Mouse (Mus musculus): ENCODE measurements around the gene Snx32.

Snx32 gene

DNA sequence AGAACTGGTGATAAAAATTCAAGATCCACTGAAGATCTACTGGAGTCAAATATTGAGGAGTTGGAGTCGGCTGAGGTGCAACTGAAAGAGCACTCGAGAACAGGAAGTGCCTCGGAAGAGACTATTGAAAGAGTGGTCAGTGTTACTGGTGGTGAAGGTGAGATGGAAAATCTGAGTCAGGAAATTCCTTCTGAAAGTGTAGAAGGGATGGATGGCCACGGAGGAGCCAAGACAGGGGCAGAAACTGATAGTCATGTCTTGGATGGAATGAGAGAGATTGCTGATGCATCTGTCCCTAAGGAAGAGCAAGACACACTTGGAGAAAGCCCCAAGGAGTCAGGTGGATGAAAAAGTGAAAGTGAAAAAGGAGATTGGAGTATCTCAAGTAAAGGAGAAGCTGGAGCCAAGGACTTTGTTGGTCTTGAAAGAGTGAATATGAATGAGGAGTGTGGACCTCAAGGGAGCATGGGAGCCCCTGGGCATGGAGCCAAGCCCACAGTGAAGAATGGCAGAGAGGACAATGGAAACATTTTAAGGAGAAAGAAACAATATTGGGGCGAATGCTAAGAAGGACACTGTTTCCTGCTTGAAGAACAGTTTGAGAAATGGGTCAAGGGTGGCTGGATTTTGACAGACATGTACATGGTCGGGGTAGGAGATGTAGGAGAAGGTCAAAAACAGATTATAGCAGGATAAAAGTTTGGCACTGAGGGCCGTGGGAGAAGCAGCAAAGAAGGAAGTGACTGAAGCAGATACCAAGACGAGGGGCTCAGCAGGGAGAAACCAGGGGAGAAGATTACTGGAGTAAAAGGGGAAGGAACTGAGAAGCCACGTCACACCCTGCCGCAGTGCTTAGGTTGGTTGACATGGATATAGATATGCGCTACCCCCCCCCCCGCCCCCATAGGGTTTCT is 2.0 kb upstream of the Snx32 start:
- in situ Hi-C loops (cut with MboI, MseI): no loop called here

DNA sequence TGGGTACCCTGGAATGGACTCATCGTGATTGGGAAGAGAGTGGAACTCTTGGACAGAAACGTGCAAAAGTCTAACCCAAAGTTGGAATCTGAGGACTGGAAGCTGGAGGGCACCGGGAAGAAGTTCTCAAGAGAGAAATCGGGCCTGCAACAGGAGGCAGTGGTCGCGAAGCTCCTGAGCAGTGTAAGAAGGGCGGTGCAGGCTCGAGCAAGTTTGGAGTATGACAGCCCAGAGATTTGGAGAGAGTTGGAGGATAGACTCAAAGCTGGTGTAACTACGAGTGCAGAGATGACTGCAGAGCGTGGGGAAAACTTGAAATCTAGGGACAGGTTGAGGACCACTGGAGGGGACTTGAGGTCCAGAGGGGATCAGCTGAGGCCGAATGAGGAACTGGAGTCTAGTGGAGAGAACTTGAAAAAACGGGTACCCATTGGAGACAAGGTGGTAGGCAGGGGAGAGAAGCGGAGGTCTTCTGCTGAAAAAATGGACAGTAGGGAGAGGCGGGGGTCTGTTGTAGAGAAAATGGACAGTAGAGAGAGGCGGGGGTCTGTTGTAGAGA is 815 bp upstream of the Snx32 start:
- in situ Hi-C loops (cut with MboI, MseI): no loop called here

DNA sequence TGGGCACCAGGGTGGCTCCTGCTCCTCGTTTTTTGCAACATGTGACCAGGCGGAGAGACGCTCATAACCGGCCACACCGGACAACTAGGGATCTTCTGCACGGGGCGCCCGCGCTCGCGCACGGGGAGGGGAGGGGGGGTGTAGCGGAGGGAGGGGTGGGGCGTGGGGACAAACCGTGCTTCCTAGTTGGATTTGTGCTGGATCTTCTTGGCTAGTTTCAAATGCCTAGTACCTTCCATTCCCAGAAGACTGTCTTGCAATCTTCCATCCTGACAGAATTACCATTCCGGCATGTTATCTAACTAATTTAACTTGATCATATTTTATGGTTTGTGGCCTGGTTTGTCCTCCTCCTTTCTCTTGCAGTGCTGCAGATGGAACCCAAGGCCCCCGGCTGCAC is 6.7 kb downstream of the Snx32 start, which contains the start of gene 1700020D05Rik:
Gene 1700020D05Rik (minus strand): TSS at position 101 of the 400 bp plus-strand sequence.
- in situ Hi-C loops (cut with MboI, MseI): no loop called here

DNA sequence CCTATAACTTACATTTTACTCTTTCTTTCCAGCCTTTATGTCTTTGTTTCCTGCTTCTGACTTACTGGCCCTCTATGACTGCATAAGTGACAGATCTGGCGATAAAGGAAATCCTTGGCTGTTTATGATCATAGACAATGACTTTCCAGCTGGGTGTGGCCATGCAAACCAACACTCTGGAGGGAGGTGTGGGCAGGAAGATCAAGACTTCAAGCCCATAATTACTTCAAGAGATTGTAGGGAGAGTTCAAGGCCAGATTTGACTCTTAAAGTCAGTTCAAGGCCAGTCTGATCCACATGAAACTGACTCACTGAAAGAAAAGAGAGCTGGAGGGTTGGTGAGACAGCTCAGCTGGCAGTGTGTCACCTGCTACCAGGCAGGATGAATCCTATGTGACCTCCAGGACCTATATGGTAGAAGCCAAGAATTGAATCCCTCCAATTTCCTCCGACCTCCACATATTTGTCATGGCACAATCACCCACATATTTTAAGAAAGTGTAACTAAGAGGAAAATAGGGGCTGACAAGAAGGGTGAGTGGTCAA is 9.9 kb downstream of the Snx32 start:
- in situ Hi-C loops (cut with MboI, MseI): no loop called here

DNA sequence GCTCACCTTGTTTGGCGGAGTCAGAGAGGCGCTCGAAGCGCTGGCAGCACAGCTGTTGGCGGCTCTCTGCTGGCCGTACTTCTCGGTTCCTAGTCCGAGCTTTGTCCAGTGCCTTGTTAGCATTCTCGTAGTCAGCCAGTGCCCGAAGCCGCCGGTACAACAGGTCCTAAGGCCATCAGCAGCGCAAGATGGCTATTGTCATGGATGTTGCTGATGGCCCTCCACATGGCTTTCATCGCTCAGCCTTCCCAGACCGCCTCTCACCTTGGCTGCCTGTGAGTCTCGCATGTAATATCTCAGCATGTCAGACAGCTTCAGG is 14.3 kb downstream of the Snx32 start:
- in situ Hi-C loops (cut with MboI, MseI): loop anchor here in 1 of 2 experiments (10.0 kb wide), 1 partner anchor 1699 kb away; no protein-coding TSS in a partner anchor

DNA sequence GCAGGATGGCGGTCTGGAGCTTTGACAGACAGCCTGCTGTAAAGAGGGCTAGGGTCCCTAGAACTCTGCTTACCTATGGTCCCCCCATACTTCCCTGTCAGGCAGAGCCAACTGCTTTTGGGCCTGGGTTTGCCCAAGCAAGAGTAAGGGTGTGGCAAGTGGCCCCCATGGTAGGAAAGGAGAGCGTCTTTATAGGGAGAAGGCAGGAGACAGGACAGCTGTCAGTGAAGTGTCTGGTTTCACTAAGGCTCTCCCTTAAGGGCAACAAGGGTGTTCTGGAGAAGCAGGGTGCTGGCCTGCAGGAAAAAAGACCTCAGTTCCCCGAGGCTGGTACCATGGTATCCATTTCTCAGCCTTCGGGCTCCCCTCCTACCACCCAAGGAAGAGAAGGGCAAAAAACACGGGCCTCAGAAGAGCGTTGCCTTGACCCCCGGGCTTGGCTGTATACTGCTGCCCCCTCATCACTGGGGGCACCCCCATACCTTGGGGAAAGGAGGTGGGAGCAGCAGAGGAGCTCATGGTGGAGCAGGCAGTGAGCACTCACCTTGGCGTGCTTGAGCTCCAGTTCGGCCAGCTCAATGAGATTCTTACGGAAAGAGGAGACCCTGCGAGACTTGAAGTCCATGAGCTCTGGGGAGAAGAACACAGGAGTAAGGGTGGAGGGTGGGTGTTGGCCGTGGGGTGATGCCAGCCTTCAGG is 14.8 kb downstream of the Snx32 start:
- in situ Hi-C loops (cut with MboI, MseI): loop anchor here in 1 of 2 experiments (10.0 kb wide), 1 partner anchor 1699 kb away; no protein-coding TSS in a partner anchor

DNA sequence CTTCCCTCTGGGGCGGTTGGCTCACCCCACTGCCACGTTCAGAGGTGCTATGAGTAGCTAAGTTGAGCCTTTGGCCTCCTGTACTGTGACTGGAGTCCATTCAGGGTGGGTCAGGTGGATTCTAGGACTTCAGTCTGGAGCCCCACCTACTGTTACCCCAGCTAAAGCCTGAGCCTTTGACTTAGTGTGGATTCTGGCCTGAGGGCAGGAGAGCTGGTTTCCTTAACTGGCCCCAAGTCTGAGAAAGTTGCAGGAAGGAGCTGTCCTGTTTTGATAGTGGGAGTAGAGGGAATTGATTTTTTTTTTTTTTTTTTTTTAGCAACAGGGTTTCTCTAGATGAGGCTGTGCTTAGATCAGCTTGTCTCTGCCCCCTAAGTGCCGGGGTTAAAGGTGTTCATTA is 16.0 kb downstream of the Snx32 start:
- in situ Hi-C loops (cut with MboI, MseI): loop anchor here in 1 of 2 experiments (10.0 kb wide), 1 partner anchor 1700 kb away; no protein-coding TSS in a partner anchor

DNA sequence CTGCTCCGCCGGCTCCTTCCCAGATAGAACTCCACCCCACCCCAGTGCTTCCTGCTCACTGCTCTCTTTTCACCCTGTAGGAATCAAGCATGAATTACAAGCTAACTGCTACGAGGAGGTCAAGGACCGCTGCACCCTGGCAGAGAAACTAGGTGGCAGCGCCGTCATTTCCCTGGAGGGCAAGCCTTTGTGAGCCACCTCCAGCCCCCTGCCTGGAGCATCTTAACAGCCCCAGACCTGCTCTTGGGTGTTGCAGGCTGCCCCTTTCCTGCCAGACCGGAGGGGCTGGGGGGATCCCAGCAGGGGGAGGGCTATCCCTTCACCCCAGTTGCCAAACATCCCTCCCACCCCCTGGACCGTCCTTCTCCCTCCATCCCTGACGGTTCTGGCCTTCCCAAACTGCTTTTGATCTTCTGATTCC is 17.0 kb downstream of the Snx32 start:
- in situ Hi-C loops (cut with MboI, MseI): loop anchor here in 1 of 2 experiments (10.0 kb wide), 1 partner anchor 1701 kb away; no protein-coding TSS in a partner anchor

DNA sequence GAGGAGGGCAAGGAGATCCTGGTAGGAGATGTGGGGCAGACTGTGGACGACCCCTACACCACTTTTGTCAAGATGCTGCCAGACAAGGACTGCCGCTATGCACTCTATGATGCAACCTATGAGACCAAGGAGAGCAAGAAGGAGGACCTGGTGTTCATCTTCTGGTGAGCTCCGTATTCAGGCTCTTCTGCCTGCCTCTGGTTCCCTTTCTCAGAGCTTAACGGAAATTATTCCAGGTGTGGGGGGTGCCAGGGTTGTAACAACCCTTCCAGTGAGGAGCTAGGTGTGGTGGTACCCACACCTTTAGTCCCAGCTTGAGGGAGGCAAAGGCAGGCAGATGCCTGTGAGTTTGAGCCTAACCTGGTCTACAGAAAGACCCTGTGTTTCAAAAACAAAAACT is 17.7 kb downstream of the Snx32 start:
- in situ Hi-C loops (cut with MboI, MseI): loop anchor here in 1 of 2 experiments (10.0 kb wide), 1 partner anchor 1702 kb away; no protein-coding TSS in a partner anchor

DNA sequence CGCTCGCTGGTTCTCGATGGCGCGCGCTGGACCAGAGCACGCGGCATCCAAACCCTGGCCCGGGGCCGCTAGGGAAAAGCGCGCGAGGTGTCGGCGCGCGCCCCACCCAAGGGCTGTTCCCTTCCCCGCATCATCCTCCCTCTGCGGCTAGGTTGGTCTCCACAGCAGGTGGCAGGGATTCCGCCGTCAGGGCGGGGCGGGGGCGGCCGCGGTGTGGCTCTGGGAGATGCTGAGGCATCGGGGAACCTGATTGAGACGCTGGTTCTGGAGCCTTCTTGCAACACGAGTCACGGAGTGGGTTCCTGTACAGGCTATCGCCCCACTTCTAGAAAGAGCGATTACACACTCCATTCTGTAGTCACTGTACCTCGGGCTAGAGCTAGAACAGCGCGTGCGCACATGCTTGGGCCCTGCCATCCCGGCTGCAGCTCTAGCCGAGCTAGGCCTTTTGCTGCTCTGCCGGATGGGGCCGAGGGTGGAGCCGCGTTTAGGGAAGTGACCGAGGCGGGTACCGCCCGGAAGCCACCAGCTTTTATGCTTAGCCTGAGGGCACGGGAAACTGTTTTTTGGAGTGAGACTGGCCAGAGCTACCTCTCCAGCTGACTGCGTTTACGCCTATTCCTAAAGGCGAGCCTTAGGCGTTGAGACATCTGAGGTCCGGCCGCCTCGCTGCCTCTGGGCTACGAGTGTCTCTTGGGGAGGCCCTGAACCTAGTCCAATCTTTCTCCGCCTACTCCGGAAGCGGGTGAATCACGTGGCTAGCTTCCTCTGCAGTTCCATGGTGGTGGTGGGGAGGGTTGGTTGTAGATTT is 19.2 kb downstream of the Snx32 start:
- in situ Hi-C loops (cut with MboI, MseI): loop anchor here in 1 of 2 experiments (10.0 kb wide), 1 partner anchor 1704 kb away; no protein-coding TSS in a partner anchor

DNA sequence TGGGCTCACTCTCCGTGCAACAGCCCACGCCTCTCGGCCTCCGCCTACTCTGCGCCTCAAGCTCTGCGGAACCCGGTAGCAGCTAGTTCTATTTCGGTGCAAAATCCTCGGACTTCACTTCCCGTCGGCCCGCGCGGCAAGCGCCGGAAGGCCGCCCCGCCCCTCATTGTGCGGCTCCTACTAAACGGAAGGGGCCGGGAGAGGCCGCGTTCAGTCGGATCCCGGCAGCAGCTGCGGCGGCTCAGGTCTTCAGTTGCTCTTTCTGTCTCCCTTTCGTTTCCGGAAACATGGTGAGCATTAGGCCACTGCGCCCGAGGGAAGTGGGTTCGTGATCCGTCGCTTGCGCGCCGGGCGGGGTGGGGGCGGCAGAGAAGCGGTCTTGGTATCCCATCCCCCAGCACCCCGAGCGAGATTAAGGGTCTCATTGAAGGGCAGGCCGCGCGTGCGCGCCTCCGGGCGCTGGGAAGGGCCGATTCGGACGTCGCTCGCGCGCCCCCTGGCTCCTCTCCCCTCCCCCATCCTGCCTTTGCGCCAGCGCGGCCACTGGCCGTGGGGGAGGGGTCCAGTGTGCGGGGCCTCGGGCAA is 19.9 kb downstream of the Snx32 start, which contains the start of gene Cfl1:
Gene Cfl1 (plus strand): TSS at position 143 of the 585 bp plus-strand sequence.
- in situ Hi-C loops (cut with MboI, MseI): loop anchor here in 1 of 2 experiments (10.0 kb wide), 1 partner anchor 1704 kb away; no protein-coding TSS in a partner anchor

DNA sequence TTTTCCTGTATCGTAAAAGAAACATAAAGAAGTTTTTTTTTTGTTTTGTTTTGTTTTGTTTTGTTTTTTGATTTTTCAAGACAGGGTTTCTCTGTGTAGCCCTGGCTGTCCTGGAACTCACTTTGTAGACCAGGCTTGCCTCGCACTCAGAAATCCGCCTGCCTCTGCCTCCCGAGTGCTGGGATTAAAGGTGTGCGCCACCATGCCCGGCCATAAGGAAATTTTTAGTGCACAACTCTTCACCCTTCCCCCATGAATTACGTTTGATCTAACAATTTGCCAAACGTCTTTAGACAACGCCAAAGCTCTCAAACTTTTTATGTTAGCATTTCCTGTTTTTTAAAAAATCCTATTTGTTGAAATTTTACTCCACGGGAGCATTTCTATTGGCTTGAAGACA is 20.6 kb downstream of the Snx32 start:
- in situ Hi-C loops (cut with MboI, MseI): loop anchor here (5.0 to 10.0 kb wide), 2 partner anchors 37 to 1705 kb away; no protein-coding TSS in a partner anchor

DNA sequence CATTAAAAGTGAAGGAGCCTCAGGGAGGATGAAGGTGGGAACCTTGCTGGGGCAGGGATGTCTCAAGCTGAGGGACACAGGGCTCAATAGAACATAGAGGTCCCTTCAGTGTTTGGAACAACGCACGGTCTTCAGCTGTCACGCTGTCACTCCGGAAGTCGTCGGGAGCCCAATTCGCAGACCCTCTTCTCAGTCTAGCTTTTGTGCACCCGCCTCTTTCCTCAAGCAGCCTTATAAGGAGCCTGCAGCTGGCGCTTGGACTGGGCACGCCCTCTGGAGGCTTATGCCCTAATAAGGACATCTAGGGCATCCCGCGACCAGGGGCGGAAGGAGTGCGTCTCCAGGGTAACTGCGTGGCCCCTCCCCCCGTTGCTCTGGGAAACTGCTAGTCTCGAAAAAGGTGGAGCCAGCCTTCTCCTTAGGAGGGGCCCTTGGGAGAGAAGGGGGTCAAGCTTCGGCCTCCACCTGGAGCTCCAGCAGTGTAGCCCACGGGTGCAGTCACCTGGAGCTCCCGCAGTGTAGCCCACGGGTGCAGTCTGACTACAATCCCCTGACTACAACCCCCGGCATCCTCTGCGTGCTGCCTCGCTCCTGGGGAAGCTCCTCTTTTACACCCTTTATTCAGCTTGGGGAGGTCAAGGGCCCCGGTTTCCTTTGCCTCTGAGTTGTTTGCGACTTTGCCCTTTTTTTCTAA is 21.3 kb downstream of the Snx32 start:
- in situ Hi-C loops (cut with MboI, MseI): loop anchor here in 1 of 2 experiments (5.0 kb wide), 1 partner anchor 37 kb away; no protein-coding TSS in a partner anchor

DNA sequence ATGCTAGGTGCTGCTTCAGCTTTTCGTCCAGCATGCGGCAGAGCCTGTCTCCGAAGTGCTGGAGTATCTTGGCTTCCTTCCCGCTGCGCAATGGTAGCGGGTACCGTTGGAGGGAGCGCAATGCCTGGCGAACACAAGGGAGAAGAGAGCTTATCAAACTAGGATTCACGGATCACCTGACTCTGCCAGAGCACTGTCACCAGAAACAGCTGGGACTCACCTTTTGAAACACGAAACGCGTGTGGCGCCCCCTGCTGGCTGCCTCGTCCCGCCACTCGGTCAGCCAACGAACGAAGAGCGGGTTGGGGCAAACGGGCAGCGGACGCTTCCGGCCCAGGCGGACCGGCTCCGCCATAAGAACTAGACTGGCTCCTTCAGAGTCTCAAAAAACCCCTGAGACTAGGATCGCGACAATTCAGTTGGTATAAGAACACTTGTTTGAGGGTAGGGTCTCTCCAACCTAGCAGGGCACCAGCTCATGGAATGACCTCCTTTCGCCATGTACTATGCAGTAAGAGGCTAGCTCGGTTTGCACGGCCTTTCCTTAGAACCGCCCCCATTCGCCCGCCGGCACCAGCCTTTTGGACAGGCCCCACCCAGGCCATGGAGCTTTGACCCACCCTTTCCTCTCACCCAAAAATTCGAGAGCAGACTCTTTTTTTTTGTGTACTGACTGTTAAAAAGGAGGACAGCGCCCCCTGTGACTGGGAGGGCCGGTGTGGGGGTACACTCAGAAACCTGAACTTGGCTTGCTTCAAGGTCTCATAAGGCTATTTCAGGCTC is 22.4 kb downstream of the Snx32 start, which contains the start of gene Mus81:
Gene Mus81 (minus strand): TSS at position 635 of the 783 bp plus-strand sequence.
- in situ Hi-C loops (cut with MboI, MseI): loop anchor here in 1 of 2 experiments (5.0 kb wide), 1 partner anchor 36 kb away; no protein-coding TSS in a partner anchor

DNA sequence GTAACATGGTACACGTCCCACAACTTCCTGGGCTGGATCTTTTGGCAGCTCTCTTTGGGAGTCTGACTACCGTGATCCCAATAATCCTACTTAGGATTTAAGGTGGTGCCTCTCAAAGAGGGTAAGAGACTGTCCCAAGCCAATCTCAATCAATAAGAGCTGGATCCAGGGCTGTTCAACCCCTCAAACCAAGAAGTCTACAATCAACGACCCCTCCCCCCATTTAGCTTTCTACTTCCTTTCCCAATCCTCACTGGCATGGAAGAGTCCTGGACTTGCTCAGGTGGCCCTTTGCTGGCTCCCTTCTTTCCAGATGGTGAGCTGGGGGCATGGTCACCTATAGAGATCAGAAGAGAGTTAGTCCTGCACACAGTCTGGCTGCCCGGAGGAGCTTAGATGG is 23.6 kb downstream of the Snx32 start:
- in situ Hi-C loops (cut with MboI, MseI): loop anchor here in 1 of 2 experiments (5.0 kb wide), 1 partner anchor 34 kb away; no protein-coding TSS in a partner anchor

DNA sequence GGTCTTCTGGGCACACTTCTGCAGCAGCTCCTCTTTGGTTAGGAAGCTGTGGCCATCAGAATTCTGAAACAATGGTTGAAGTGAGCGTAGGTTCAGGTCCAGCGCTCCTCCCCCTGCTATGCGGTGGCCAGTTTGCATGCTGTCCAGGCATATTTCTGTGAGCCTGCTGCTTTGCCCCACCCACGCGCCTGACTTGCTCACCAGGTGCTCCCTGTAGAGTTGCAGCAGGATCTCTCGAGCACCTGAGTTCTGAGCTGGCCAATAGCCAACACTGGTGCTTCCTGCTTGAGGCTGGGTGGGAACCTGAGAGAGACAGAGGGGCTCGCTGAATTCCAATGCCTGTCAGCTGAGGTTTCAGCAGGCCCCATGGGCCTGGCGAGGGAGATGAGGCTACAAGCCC is 24.1 kb downstream of the Snx32 start:
- in situ Hi-C loops (cut with MboI, MseI): loop anchor here in 1 of 2 experiments (5.0 kb wide), 1 partner anchor 34 kb away; no protein-coding TSS in a partner anchor

DNA sequence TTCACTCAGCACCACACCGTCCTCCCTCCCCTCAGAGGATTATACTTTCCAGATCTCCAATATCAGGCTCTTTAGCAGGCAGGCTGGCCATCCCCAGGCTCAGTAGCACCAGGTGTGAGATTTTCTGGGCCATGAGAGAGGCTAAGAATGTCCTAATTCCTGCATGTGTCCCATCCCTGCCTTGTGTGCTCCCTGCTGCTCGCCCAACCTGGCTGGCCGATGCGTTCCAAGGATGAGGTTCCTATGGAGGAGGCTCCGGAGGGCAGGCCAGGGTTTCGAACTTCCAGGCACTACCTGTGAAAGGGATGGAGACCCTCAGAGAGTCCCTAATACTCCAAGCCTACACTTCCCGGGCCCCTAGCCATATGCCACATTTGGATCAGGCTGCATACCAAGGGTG is 24.5 kb downstream of the Snx32 start:
- in situ Hi-C loops (cut with MboI, MseI): loop anchor here in 1 of 2 experiments (5.0 kb wide), 1 partner anchor 34 kb away; no protein-coding TSS in a partner anchor

DNA sequence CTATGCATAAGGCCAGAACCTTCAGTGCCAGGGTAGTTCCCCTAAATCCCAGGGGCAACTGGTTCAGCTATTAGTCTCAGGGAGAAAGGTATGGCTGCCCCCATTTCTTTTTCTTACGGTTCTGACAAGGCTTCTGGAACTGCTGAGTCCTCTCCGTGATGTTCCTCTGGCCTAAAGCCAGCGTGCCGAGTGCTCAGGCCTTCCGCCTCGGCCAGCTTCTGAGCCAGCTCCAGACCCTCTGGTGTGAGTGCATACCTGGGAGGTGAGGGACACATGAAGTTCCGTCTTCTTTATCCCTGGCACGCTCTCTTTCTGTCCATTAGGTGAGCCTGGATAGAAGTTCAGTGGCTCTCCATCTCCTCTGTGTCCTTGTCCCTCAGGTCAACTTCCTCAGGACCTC is 25.0 kb downstream of the Snx32 start:
- in situ Hi-C loops (cut with MboI, MseI): loop anchor here in 1 of 2 experiments (5.0 kb wide), 1 partner anchor 33 kb away; no protein-coding TSS in a partner anchor

Measured in T-helper 17 cell (primary cell).